Mouse (Mus musculus) frontal cortex, postnatal 14 days (tissue): ENCODE results near the gene Csk.

ENCODE experiments used
- DNase-seq, 2 experiments: peaks; one replicate each; pipeline ENCODE4 v3.0.0; 2022; ENCODE audit warnings: low spot score in 2 of 2

Csk gene

DNA sequence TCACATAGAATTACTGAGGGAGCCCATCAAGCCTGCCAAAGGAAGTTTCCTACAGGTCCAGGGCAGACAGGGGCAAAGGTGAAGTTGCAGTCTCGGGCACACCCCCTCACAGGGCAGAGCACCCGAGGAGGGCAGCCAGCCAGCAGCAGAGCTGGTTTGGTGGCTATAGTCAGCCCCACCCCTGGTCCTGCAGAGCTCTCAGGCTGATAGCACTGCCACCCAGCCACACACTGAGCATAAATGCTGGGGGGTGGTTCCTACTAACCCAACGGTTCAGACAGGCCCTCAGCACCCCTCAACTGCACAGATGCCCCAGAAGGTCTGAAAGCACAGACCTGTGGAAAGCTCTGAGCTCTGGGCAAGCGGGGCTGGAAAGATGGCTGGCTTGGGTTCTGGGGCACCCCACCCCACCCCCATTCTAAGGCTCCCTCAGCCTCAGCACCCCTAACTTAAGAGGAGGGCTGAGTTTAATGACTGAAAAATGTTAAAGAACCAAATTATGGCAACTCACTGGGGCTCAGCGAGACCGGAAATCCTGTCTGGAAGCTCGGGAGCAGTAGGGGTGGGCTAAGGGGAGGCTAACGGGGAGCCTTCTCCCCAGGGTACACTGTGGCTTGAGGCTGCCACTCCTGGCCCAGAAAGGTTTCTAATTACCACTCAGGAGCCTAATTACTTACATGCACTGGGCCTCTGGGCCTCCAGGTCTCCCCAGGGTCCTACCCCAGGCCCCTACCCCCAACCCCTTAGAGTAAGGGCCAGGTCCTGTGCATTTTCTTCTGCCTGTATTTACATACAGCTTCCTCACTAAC, 14.6 kb downstream of the Csk start:
- no peak for DNase-seq

DNA sequence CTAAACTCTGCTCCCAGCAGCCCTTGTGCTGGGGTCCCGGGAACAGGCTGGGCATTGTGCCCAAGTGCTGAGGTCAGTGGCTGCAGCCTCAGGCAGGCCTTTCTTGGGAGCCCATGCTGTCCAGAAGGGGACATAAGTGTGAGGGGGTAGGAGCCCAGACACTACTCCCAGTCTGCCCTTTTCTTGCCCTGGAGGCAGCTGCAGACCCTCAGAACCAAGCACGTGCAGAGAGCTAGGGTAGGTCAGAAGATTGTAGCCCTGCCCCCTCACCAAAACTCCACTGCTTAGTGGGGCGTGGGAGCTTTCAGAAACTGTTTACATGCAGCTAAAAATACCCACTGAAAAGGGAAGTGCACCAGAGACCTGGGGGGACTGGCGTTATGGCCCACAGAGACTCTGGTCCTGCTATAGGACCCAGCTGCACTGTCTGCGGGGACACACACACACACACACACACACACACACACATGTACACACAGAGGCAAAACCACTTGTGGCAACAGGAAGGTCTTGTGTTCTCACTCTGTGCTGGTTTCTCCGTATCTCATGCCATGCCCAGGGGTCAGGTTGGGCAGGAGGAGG, 15.6 kb downstream of the Csk start:
- DNase-seq: no peak

DNA sequence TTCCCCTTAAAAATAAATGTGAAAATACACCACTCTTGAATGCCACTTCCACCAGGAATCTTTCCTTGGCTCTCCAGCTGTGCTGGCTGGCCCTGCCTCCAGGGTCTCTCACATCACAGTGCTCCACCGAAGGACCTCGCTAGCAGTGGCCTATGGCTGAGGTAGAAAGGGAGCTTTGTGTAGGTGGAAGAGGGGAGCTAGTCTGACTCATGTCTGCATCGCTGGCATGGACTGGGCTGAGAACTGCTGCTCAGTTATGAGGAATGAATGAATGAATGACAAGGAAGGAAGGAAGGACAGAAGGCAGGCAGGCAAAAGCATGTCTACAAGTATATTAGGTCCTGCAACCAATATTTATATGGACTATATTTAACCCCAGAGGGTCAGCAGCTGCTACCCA, 16.2 kb downstream of the Csk start:
- no peak for DNase-seq

DNA sequence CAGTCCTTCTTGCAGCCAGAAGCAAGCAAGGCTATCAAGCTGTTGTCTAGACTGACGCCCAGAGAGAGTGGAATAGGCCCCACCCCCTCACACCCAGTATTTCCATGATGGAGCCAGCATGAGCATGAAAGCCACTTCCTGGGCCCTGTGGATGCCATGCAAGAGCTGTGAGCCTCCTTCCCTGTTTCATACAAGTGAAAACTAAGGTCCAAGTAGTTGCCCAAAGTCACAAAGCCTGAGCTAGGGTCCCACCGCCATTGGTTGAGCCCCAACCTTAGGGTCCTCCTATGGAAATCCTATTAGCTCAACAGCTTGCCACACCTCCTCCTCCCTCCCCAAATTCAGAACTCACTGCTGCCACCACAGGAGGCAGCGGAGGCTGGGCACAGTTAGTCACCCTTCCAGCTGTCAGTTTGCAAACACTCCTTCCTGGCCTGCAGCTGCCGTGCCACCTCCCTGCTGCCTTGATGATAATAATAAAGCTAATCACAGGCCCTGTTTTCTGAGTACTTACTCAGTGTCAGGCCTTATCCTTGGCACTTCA, 19.9 kb downstream of the Csk start:
- no peak for DNase-seq

DNA sequence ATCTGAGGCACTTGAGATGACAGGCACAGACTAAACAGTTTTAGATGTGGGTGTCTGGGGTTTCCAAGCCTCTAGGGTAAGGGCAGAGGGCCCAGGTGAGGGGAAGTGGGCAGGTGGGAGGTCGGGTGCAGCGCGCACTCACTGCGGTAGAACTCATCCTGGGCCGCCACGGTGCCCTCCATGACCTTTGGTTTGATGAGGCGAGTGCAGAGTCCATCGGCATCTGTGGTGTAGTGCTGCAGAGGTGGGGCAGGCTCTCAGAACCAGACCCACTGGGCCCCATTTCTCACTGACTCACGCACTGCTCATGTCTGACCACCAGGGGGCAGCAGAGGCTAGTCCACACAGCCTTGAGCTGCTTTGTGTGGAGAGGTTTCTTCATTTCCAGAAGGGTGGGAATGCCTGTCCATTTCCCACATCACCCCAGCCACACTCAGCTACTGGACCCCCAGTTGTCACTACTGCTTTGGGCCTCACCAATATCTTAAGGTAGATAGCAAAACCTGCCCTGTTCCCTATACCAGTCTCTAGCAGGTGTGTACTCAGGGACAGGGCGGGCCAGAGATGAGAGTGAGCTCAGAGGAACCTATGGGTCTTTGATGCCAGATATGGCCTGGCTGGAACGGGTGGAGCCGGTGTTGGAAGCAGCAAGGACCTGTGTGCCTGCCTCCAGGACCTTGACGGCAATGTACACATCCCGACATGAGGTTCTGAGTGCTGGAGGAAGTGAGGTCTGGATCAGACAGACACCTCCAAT, 24.1 kb downstream of the Csk start:
- peak; percentile 59 to 76 for DNase-seq

DNA sequence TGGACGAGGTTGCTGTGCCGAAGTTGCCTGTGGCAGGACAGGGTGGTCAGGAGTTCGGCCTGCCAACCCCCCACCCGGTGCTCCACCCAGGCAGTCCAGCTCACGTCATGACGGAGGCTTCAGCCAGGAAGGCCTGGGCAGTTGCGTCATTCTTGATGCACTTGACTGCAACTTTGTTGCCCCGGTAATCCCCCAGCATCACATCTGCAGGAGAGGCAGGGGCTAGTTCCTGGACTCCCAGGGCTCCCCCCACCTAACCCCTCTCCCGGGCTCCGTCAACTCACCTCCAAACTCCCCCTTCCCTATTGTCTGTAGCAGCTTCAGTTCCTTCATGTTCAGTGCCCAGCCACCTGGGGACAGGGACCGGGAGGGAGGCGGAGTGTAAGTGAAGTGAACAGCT, 24.7 kb downstream of the Csk start:
- no peak for DNase-seq

DNA sequence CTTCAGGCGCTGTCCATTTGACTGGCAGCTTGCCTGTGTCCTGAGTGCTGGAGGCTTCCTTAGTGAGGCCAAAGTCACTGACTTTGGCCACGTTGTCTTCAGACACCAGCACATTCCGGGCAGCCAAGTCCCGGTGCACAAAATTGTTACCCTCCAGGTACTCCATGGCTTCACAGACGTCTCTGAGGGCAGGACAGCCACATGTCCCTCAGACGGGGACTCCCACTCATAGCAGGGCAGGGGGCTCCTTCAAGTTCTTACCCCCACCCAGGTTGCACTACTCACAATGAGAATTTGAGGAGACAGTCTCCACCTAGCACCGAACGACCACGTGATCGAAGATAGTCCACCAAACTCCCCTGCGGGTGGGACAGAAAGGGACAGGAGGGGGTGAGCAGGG, 25.5 kb downstream of the Csk start:
- DNase-seq: no peak

DNA sequence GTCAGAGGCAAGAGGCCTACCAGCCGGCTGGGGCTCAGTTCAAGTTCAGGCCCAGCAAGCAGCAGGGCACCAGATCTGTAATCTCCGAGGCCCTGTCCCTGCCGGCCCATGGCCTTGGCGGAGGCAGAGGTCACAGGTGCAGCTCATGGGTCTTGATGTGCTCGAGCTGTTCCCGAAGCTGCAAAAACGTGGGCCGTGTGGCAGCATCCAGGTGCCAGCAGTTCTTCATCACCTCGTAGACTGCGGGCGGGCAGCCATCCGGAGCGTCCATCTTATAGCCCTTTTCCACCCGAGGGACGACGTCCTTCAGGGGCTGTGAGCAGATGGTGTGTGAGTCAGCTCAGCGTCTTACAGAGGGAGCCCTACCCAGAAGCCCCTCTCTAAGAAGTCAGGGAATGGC, 26.2 kb downstream of the Csk start:
- DNase-seq: no peak

DNA sequence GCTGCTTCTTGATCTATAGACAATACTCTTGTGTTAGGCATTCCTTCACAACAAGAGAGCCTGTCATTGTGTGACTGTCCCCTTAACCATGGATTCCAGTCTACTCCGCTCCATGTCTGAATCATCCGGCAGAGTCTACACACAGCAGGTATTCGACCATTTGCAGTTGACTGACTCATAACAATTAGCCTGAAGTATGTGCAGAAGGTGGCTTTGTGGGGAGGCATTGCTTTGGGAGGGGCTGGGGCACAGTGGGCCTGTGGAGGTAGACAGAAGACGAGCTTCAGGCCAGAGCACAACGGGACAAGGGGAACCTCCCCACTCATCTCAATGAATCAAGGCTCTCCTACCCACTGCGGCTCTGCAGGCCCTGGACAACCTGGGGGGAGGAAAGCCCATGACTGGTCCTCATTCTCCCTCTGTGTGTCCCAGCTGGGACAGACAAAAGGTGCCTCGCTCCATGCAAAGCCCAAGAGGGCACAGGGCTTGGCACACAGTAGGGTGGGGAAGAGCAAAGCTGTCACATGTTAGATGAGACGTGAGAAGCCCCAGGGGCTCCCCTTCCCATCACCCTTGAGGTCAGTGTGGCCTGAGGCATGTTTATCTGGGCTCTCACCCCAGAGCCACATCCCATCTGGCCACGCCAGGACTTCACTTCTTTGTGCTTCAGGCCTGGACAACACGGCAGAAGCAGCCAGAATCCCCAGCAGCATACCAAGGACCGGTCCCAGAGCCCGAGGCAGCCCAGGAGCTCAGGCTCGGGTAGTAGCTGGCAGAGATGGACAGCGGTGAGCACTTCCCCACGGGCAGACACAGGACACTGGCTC, 27.5 kb downstream of the Csk start:
- DNase-seq: no peak

DNA sequence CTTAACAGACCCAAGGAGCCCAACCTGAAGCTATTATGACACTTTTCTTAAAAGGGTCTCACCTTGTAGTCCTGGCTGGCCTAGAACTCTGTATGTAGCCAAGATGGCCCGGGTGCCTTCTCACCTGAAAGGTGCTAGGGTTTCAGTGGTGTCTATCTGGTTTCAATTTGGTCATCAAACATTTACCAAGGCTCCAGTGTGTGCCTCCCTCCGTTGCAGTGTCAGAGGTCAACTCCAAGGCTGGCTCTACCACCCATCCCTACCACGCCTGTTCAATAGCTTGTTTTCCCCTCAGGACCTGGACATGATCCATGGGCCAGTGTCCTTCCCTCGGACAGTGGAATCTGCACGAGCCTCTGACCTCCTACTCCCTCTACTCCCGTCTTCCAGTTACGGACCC, 29.1 kb downstream of the Csk start:
- no peak for DNase-seq

DNA sequence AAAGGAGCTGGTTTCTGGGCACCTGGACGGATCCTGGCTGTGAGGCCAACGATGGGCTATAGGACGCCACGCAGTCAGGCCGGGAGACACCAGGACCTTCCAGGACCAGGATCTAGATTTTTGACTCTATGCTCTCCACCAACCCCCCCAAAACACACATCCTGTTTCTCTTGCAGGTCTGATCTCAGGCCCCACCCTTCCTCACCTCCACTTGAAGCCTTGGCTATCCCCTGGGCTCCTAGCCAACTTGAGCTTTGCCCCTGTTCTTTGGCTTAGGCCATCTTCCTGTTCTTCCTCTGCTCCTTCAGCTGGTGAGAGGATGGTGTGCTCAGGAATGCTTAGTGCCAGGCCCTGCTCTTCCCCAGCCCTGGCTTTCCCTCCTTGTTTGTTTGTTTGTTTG, 32.8 kb downstream of the Csk start, which contains the start of gene Lman1l:
TSS of gene Lman1l (minus strand) at position 101 of the 400 bp plus-strand sequence.
- no peak for DNase-seq

DNA sequence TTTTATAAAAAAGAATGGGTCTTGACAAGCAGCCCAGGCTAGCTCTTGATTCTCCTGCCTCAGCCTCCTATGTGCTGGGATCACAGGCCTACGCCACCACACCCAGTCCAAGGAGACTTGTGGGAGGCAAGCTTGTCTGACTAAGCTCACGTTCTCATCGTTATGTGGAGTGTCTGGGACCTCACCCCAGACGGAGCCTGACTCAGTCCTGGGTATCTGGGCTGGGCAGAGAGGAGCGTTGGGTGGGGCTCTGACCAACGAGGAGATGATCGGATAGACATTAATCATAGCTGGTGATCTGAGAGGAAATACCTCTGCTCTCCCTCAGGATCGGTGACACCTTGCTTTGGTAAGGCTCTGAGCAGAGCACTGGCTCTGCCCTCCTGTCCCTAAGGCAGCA, 34.6 kb downstream of the Csk start:
- no peak for DNase-seq

DNA sequence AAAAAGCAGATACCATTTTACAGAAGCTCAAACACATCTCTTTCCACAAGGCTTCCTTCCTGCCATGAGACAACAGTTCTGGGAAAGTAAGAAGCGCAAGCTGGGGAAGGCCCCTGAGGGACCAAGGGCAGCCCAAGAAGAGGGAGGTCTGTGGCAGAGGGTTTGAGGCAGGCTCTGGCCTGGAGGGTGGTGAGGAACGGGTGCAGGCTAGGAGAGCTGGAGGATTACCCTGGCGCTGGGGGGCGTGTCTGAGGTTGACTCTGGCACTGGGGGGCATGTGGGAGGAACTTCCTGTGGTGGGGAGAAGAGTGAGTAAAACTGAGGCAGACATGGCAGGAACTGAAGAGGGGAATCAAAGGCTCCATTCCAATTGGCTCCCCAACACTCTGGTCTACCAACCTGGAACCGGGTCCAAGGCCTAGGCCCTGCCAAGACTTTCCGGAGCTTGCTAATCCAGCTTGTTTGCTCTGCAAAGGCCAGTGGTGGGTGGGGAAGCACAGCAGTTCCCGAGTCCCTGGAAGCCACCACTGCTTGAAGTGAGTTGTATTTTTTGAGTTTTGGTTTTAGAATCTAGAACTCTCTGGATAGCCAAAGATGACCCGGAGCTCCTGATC, 35.8 kb downstream of the Csk start:
- DNase-seq: no peak

DNA sequence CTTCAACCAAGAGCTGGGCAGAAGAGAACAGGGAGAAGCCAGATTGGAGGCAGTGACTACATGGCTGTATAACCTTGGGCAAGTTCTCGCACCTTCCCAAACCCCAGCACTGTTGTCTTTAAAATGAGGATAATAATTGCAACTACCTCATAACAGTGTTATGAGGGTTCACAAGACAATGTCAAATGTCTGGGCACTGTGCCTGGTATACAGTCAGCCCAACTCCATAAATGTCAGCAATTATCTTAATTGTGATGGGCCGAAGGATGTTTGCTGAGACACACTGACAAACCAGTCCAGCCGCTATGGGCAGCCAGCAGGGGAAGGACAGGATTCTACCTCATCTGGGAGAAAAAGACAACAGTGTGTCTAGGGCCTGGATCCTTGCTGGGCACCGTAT, 38.6 kb downstream of the Csk start:
- no peak for DNase-seq

DNA sequence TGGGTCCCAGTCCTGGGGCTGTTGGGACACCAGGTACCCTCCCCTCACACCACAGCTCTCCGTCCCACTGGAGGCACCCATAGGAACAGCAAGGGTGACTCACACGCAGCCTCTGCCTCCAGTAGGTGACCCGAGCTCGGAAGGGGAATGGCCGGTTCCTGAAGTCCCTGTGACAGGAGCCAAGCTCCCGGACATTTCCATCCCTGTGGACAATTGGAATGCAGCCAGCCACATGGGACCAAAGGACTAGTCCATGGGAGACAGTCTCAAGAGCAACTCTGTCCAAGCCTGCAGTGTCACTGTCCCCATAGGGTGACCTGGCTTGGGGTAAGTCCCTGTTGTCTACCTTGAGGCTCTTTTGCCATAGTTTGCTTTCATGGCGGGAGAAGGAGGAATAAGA, 39.5 kb downstream of the Csk start:
- DNase-seq: no peak

DNA sequence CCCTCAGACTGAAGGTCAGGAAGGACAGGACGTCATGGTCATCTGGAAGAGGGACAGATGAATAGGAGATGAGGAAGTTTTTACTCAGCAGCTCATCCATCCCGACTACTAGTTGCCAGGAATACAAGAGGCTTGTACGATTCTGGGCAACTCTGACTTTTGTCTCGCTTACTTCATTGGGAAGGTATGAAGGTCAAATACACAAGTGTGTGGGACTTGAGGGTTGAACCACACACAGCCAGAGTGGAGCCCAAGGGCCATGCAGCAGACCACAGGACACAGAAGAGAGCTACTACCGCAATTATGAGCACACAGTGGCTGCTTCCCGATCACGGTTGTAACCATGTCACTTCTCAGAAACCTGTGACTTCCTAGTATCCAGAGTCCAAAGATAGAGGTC, 40.8 kb downstream of the Csk start:
- DNase-seq: no peak

DNA sequence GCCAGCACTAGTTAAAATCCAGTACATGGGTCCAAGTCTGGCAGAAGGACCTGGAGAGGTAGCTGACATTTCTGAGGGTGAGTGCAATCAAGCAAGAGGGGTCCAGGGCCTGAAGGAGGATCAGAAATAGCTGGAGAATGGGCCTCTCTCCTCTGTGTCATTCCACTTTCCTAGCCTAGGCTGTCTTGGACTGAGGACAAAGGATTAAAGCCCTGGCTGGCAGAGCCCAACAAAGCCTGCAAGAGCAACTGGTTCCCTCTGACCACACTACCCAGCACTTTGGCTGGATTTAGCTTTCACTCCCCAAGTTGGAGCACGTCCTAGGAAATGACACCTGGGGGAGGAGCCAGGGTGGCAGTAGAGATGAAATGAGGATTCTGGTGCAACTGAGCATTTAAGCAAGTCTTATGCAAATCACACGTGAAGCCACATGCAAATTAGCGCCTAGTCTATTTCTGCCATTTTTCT, 43.0 kb downstream of the Csk start:
- DNase-seq: no peak

DNA sequence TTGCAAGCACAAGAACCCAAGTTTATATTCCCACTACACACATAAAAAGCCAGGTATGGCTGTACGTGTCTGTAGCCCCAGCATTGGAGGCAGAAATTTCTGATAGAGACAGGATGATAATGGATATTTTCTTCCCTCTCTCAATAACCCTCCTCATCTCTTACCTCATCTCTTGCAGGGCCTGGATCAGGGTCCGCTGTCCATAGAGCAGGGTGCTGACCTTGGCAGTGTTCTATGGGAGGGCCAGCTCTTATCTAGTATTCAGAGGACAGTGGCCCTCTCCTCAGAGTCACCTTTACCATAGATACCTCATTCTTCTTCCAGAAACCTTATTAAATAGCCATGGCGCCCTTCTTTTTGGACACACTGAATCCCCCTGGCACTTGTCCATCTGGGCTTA, 43.6 kb downstream of the Csk start:
- DNase-seq: no peak

DNA sequence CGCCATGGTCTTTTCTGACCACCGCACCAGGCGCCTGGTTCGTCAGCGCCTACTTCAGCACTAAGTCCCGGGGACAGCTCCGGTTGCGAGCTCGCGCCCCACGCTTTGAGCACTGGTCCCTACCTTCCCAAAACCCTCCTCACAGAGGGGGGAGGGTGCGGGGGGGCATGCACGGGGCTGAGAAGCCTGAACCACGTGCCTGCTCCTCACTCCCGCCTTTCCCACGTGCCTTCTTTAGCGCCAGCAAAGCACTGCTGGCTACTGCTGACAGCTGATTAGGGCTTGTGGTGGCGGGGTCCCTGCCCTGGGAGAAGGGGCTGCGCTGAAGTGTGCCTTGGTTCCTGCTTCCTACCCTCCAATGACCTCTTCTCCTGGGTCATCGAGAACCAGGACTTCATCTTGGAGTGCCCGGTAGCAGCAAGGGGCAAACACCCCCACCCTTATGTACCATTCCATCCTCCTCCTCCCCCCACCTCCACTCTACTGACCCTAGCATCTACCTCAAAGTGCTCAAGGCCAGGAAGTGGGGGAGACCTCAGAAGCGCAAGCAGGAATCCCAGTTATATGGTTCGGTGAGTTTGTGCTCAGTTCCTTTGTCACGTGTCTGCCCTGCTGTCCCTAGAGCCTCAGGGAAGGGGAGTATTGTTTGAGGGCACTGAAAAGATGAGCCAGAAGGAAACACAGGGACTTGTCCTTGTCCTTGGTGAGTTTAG, 47.1 kb downstream of the Csk start, which contains the start of gene Cplx3:
TSS of gene Cplx3 (minus strand) at position 143 of the 713 bp plus-strand sequence.
- no peak for DNase-seq

DNA sequence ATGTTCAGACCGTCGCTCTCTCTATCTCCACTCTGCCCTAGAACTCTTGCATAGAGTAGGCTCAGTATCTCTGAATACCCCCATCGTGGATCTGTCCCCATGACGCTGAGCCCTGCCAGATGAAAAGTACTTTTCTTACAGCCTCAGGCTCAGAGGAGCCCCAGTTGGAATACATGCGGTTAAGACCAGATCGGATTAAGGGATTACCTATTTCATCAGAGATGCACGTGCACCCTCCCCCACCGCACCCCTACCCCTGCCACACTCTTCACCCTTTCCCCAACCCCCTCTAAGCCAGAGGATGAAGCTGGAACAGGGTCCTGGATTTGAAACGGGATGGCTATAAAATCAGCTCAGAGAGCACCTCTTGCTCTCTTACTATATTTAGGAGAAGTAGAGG, 47.9 kb downstream of the Csk start:
- no peak for DNase-seq
